Comparison of ENCODE assay signal across 8 mouse cellular contexts in genomic region chr3:135469974-135470373, GRCm38 (mm10). TPM values are rescaled to one million over a fixed set of nuclear protein-coding genes. Genes with fewer than 3 reads are reported as not detected.
DNase-seq lines count a peak whose midpoint lies in the region; ATAC-seq and TF ChIP-seq lines count a peak whose summit lies in the region.

No protein-coding gene starts in this region.

- no peaks in the 10 kb centered on the region for H3K4me1 ChIP-seq in hindbrain, embryonic 14.5 days (replicated peaks; ENCODE audit: control insufficient read depth, insufficient read depth, low read length)
- H3K4me1 ChIP-seq in hindbrain, embryonic 10.5 days (replicated peaks), result no peaks in the 10 kb centered on the region
- H3K4me1 ChIP-seq in lung, embryonic 15.5 days, result no peaks in the 10 kb centered on the region

- 49% methylated on average over 4 of the region's 4 CpGs for WGBS in hindbrain, embryonic 14.5 days
- WGBS in hindbrain, embryonic 10.5 days, result 58% methylated on average over 4 of the region's 4 CpGs
- WGBS in lung, embryonic 15.5 days, result 37% methylated on average over 4 of the region's 4 CpGs

- no peaks in the 10 kb centered on the region for H3K9me3 ChIP-seq in hindbrain, embryonic 14.5 days (ENCODE audit: control insufficient read depth, low read length)
- no peaks in the 10 kb centered on the region for H3K9me3 ChIP-seq in hindbrain, embryonic 10.5 days
- no peaks in the 10 kb centered on the region for H3K9me3 ChIP-seq in lung, embryonic 15.5 days

- ATAC-seq in hindbrain, embryonic 14.5 days (ENCODE audit: low FRiP score), result no peak; the same call in 1 of the 2 replicates
- ATAC-seq in lung, embryonic 15.5 days (ENCODE audit: borderline replicate concordance, extremely low read depth, low FRiP score, low TSS enrichment), result peak; percentile 59; the same call in 1 of the 2 replicates

- no peaks in the 10 kb centered on the region for H3K27me3 ChIP-seq in hindbrain, embryonic 14.5 days (ENCODE audit: control insufficient read depth, insufficient read depth, low read length)
- no peaks in the 10 kb centered on the region for H3K27me3 ChIP-seq in hindbrain, embryonic 10.5 days (ENCODE audit: insufficient read depth, poor library complexity, severe bottlenecking)
- no peaks in the 10 kb centered on the region for H3K27me3 ChIP-seq in lung, embryonic 15.5 days

- no peak overlapping the region for H3K27ac ChIP-seq in hindbrain, embryonic 14.5 days
- no peak overlapping the region for H3K27ac ChIP-seq in hindbrain, embryonic 10.5 days
- H3K27ac ChIP-seq in lung, embryonic 15.5 days, result no peak overlapping the region

- no peak for TF ChIP-seq POLR2A in brain, embryonic 14.5 days (IDR thresholded peaks at IDR 0.05; ENCODE audit: borderline replicate concordance, extremely low read depth, insufficient read depth, insufficient read length, poor library complexity, severe bottlenecking)

- no peak overlapping the region for H3K4me2 ChIP-seq in hindbrain, embryonic 14.5 days (replicated peaks)
- H3K4me2 ChIP-seq in lung, embryonic 15.5 days, result no peak overlapping the region

- peaks cover 26% of the 10 kb centered on the region for H3K36me3 ChIP-seq in hindbrain, embryonic 14.5 days (replicated peaks; ENCODE audit: control insufficient read depth, insufficient read depth)
- H3K36me3 ChIP-seq in hindbrain, embryonic 10.5 days, result peaks cover 24% of the 10 kb centered on the region
- peaks cover 12% of the 10 kb centered on the region for H3K36me3 ChIP-seq in lung, embryonic 15.5 days

- no peak overlapping the region for H3K9ac ChIP-seq in hindbrain, embryonic 14.5 days
- H3K9ac ChIP-seq in lung, embryonic 15.5 days, result no peak overlapping the region

- no peak for TF ChIP-seq CTCF in brain, embryonic 14.5 days (IDR thresholded peaks at IDR 0.05; ENCODE audit: borderline replicate concordance, extremely low read depth, insufficient read depth, insufficient read length)

- peak; percentile 38 for DNase-seq in hindbrain, embryonic 14.5 days (ENCODE audit: low spot score)
- no peak for DNase-seq in hindbrain, embryonic 10.5 days (ENCODE audit: low spot score)
- DNase-seq in brain, embryonic 14.5 days (ENCODE audit: low read depth), result peak; percentile 71
- peak; percentile 78 for DNase-seq in gonadal fat pad, adult 2 months (ENCODE audit: low read depth)
- DNase-seq in kidney, postnatal 10 days, result peak; percentile 82
- DNase-seq in right cerebral cortex, postnatal 4 days, result peak; percentile 47
- DNase-seq in natural killer cell, adult 2 months (ENCODE audit: low spot score in 2 of 2), result no peak

- no peak overlapping the region for H3K4me3 ChIP-seq in hindbrain, embryonic 14.5 days (replicated peaks; ENCODE audit: low read length)
- no peak overlapping the region for H3K4me3 ChIP-seq in hindbrain, embryonic 10.5 days
- H3K4me3 ChIP-seq in lung, embryonic 15.5 days, result no peak overlapping the region

RNA-seq across cellular contexts. Expression of gene Manba, which starts 15.4 kb away (rescaled TPM):
- 8.1 and 8.3 TPM in 2 replicates for polyA plus RNA-seq in hindbrain, embryonic 14.5 days (2014; fragmentation: Nextera tagmentation; extraction: Ambion mirVana)
- 4.8 and 5.2 TPM in 2 replicates for polyA plus RNA-seq in hindbrain, embryonic 10.5 days (2016; fragmentation: Nextera tagmentation; extraction: Ambion mirVana)
- 2.0 and 3.1 TPM in 2 replicates for polyA plus RNA-seq in brain, embryonic 14.5 days (2012; rRNA removed)
- 9.5 and 14.8 TPM in 2 replicates for polyA plus RNA-seq in gonadal fat pad, adult 2 months (2012; rRNA removed)
- polyA plus RNA-seq in lung, embryonic 15.5 days (2015; fragmentation: Nextera tagmentation; extraction: Ambion mirVana), result 10.8 TPM in 2 replicates

RNA-seq across cellular contexts. Expression of gene Ube2d3, which starts 32.0 kb away (rescaled TPM):
- 403 and 439 TPM in 2 replicates for polyA plus RNA-seq in hindbrain, embryonic 14.5 days (2014; fragmentation: Nextera tagmentation; extraction: Ambion mirVana)
- 507 and 538 TPM in 2 replicates for polyA plus RNA-seq in hindbrain, embryonic 10.5 days (2016; fragmentation: Nextera tagmentation; extraction: Ambion mirVana)
- 299 and 350 TPM in 2 replicates for polyA plus RNA-seq in brain, embryonic 14.5 days (2012; rRNA removed)
- polyA plus RNA-seq in gonadal fat pad, adult 2 months (2012; rRNA removed), result 246 and 275 TPM in 2 replicates
- polyA plus RNA-seq in lung, embryonic 15.5 days (2015; fragmentation: Nextera tagmentation; extraction: Ambion mirVana), result 504 and 516 TPM in 2 replicates

RNA-seq across cellular contexts. Expression of gene Cisd2, which starts 46.2 kb away (rescaled TPM):
- polyA plus RNA-seq in hindbrain, embryonic 14.5 days (2014; fragmentation: Nextera tagmentation; extraction: Ambion mirVana), result 57.6 and 60.7 TPM in 2 replicates
- polyA plus RNA-seq in hindbrain, embryonic 10.5 days (2016; fragmentation: Nextera tagmentation; extraction: Ambion mirVana), result 72.0 and 83.7 TPM in 2 replicates
- 48.5 and 48.9 TPM in 2 replicates for polyA plus RNA-seq in brain, embryonic 14.5 days (2012; rRNA removed)
- polyA plus RNA-seq in gonadal fat pad, adult 2 months (2012; rRNA removed), result 18.0 and 19.4 TPM in 2 replicates
- polyA plus RNA-seq in lung, embryonic 15.5 days (2015; fragmentation: Nextera tagmentation; extraction: Ambion mirVana), result 62.4 and 66.1 TPM in 2 replicates

Comparison
In these comparisons a context has a peak if more than half of its experiments do, and no peak if none do; other contexts are left out.
1. DNase-seq: peak in hindbrain, embryonic 14.5 days (single experiment), brain, embryonic 14.5 days (single experiment), gonadal fat pad, adult 2 months (single experiment), kidney, postnatal 10 days (single experiment) and right cerebral cortex, postnatal 4 days (single experiment); none in hindbrain, embryonic 10.5 days (single experiment) and natural killer cell, adult 2 months (0 of 2).